Mouse (Mus musculus) spleen, adult 2 months (tissue): ENCODE measurements around the gene Cobll1.

ENCODE experiments used
- CTCF ChIP-seq: fragments of 200-500 bp; IDR thresholded peaks from 2 replicates; pipeline ENCODE4 v1.5.1; 2011; ENCODE audit warnings: mild to moderate bottlenecking, inconsistent platforms; ENCODE audit not compliant: insufficient read depth, insufficient read length, insufficient replicate concordance; ENCODE audit errors: extremely low read depth
- POLR2A ChIP-seq: fragments of 200-500 bp; IDR thresholded peaks from 2 replicates; pipeline ENCODE4 v1.6.1; 2011; ENCODE audit warnings: low read depth, low read length, inconsistent platforms

- TF ChIP-seq CTCF, result no peak
- no peak for TF ChIP-seq POLR2A
Measured at GRCm38 (mm10) chr2:65075840-65076239, 163.4 kb downstream of the Cobll1 start.
